In genomic region chrX:36830271-36830670, GRCm38 (mm10) we compare ENCODE assay signal across 9 mouse cellular contexts. TPM values are rescaled to one million over a fixed set of nuclear protein-coding genes. Genes with fewer than 3 reads are reported as not detected.
DNase-seq lines count a peak whose midpoint lies in the region; ATAC-seq and TF ChIP-seq lines count a peak whose summit lies in the region.
"Had no signal": no experiment of that assay in that cellular context is flagged by ENCODE, and none has a peak within 500 bp of the region (broad histone marks: within the 10 kb centered on the region; RNA-seq: fewer than 3 reads in every experiment).

No protein-coding gene starts in this region.

- no peak overlapping the region for H3K27ac ChIP-seq in embryonic facial prominence, embryonic 11.5 days (replicated peaks; ENCODE audit: low read depth, low read length)
- no peak overlapping the region for H3K27ac ChIP-seq in embryonic facial prominence, embryonic 10.5 days (replicated peaks)
- no peak overlapping the region for H3K27ac ChIP-seq in midbrain, embryonic 16.5 days (ENCODE audit: low read length)
- H3K27ac ChIP-seq: embryonic facial prominence, embryonic 15.5 days had no signal

- no peaks in the 10 kb centered on the region for H3K9me3 ChIP-seq in embryonic facial prominence, embryonic 11.5 days (replicated peaks; ENCODE audit: control insufficient read depth, low read length)
- H3K9me3 ChIP-seq in embryonic facial prominence, embryonic 10.5 days = no peaks in the 10 kb centered on the region
- H3K9me3 ChIP-seq in midbrain, embryonic 16.5 days (replicated peaks; ENCODE audit: control insufficient read depth, low read length, poor library complexity, severe bottlenecking) = no peaks in the 10 kb centered on the region
- H3K9me3 ChIP-seq: embryonic facial prominence, embryonic 15.5 days had no signal

- H3K36me3 ChIP-seq in embryonic facial prominence, embryonic 11.5 days (replicated peaks; ENCODE audit: control insufficient read depth, insufficient read depth, low read depth, low read length) = no peaks in the 10 kb centered on the region
- no peaks in the 10 kb centered on the region for H3K36me3 ChIP-seq in embryonic facial prominence, embryonic 10.5 days (replicated peaks)
- H3K36me3 ChIP-seq in midbrain, embryonic 16.5 days (ENCODE audit: control insufficient read depth, insufficient read depth, low read length) = no peaks in the 10 kb centered on the region
- H3K36me3 ChIP-seq: embryonic facial prominence, embryonic 15.5 days had no signal

- ATAC-seq in embryonic facial prominence, embryonic 11.5 days (replicated peaks; ENCODE audit: insufficient number of reproducible peaks, low FRiP score, low TSS enrichment, low read depth) = no peak
- ATAC-seq in midbrain, embryonic 16.5 days = no peak

- TF ChIP-seq POLR2A in brain, embryonic 14.5 days (IDR thresholded peaks at IDR 0.05; ENCODE audit: borderline replicate concordance, extremely low read depth, insufficient read depth, insufficient read length, poor library complexity, severe bottlenecking) = no peak

- H3K4me3 ChIP-seq in embryonic facial prominence, embryonic 11.5 days (ENCODE audit: low read depth, low read length) = no peak overlapping the region
- H3K4me3 ChIP-seq in embryonic facial prominence, embryonic 10.5 days = no peak overlapping the region
- no peak overlapping the region for H3K4me3 ChIP-seq in midbrain, embryonic 16.5 days (ENCODE audit: low read depth, low read length)
- H3K4me3 ChIP-seq: embryonic facial prominence, embryonic 15.5 days had no signal

- intact Hi-C loops in heart, postnatal 36 days (cut with DNase I) = loop anchor here (1.0 kb wide), 1 partner anchor 192 kb away; no protein-coding TSS in a partner anchor

- no peaks in the 10 kb centered on the region for H3K27me3 ChIP-seq in embryonic facial prominence, embryonic 11.5 days (ENCODE audit: control insufficient read depth, insufficient read depth, low read length)
- no peaks in the 10 kb centered on the region for H3K27me3 ChIP-seq in embryonic facial prominence, embryonic 10.5 days (replicated peaks; ENCODE audit: low read depth, poor library complexity, severe bottlenecking)
- H3K27me3 ChIP-seq in midbrain, embryonic 16.5 days (ENCODE audit: control insufficient read depth, insufficient read depth, low read depth, low read length) = no peaks in the 10 kb centered on the region
- H3K27me3 ChIP-seq: embryonic facial prominence, embryonic 15.5 days had no signal

- H3K9ac ChIP-seq in embryonic facial prominence, embryonic 11.5 days (replicated peaks; ENCODE audit: low read length) = no peak overlapping the region
- no peak overlapping the region for H3K9ac ChIP-seq in midbrain, embryonic 16.5 days (ENCODE audit: low read depth, low read length)
- H3K9ac ChIP-seq: embryonic facial prominence, embryonic 15.5 days had no signal

- peak; percentile 28; the same call in 1 of the 2 replicates for TF ChIP-seq CTCF in brain, embryonic 14.5 days (IDR thresholded peaks at IDR 0.05; ENCODE audit: borderline replicate concordance, extremely low read depth, insufficient read depth, insufficient read length)

- H3K4me2 ChIP-seq in embryonic facial prominence, embryonic 11.5 days (ENCODE audit: low read depth, low read length) = no peak overlapping the region
- no peak overlapping the region for H3K4me2 ChIP-seq in midbrain, embryonic 16.5 days (ENCODE audit: low read length)
- H3K4me2 ChIP-seq: embryonic facial prominence, embryonic 15.5 days had no signal

- peak; percentile 18 for DNase-seq in embryonic facial prominence, embryonic 11.5 days (ENCODE audit: low spot score)
- DNase-seq in embryonic facial prominence, embryonic 10.5 days (ENCODE audit: low spot score) = no peak
- peak; percentile 33 for DNase-seq in 3134 (ENCODE audit: extremely low read depth, insufficient read length, low spot score)
- DNase-seq in brain, embryonic 14.5 days (ENCODE audit: low read depth) = peak; percentile 65
- DNase-seq in heart, postnatal 36 days = peak; percentile 31 to 54
- peak; percentile 64 to 67 for DNase-seq in lung, postnatal 4 days
- DNase-seq in frontal cortex, adult 2 months (ENCODE audit: extremely low spot score in 1 of 2, low spot score in 1 of 2) = no peak

- 39% methylated on average over 5 of the region's 5 CpGs for WGBS in embryonic facial prominence, embryonic 11.5 days
- 55% methylated on average over 5 of the region's 5 CpGs for WGBS in embryonic facial prominence, embryonic 10.5 days
- 36% methylated on average over 5 of the region's 5 CpGs for WGBS in midbrain, embryonic 16.5 days

- no peaks in the 10 kb centered on the region for H3K4me1 ChIP-seq in embryonic facial prominence, embryonic 11.5 days (ENCODE audit: control insufficient read depth, insufficient read depth, low read length)
- H3K4me1 ChIP-seq in embryonic facial prominence, embryonic 10.5 days = peaks cover 3% of the 10 kb centered on the region; the same call in 1 of the 2 replicates
- H3K4me1 ChIP-seq in midbrain, embryonic 16.5 days (ENCODE audit: control insufficient read depth, insufficient read depth, low read length) = peaks cover 4% of the 10 kb centered on the region; the same call in 1 of the 2 replicates
- H3K4me1 ChIP-seq: embryonic facial prominence, embryonic 15.5 days had no signal

RNA-seq across cellular contexts. Expression of gene Slc25a5, which starts 34.8 kb away (rescaled TPM):
- polyA plus RNA-seq in embryonic facial prominence, embryonic 11.5 days (2014; fragmentation: Nextera tagmentation; extraction: Ambion mirVana) = 585 and 587 TPM in 2 replicates
- polyA plus RNA-seq in embryonic facial prominence, embryonic 10.5 days (2016; fragmentation: Nextera tagmentation; extraction: Ambion mirVana) = 764 and 848 TPM in 2 replicates
- 477 and 533 TPM in 2 replicates for polyA plus RNA-seq in brain, embryonic 14.5 days (2012; rRNA removed)
- total RNA-seq in heart, postnatal 36 days (2021) = 100 to 1,000 TPM; 374 to 455 TPM
- 474 and 486 TPM in 2 replicates for polyA plus RNA-seq in frontal cortex, adult 2 months (2012; rRNA removed)
- polyA plus RNA-seq in midbrain, embryonic 16.5 days (2015; fragmentation: Nextera tagmentation; extraction: Ambion mirVana) = 408 and 436 TPM in 2 replicates

RNA-seq across cellular contexts. Expression of gene Ube2a, which starts 43.4 kb away (rescaled TPM):
- 136 and 139 TPM in 2 replicates for polyA plus RNA-seq in embryonic facial prominence, embryonic 11.5 days (2014; fragmentation: Nextera tagmentation; extraction: Ambion mirVana)
- 126 and 130 TPM in 2 replicates for polyA plus RNA-seq in embryonic facial prominence, embryonic 10.5 days (2016; fragmentation: Nextera tagmentation; extraction: Ambion mirVana)
- polyA plus RNA-seq in brain, embryonic 14.5 days (2012; rRNA removed) = 41.7 and 43.8 TPM in 2 replicates
- 10 to 100 TPM; 67.7 to 77.5 TPM for total RNA-seq in heart, postnatal 36 days (2021)
- 42.8 and 48.8 TPM in 2 replicates for polyA plus RNA-seq in frontal cortex, adult 2 months (2012; rRNA removed)
- 114 and 116 TPM in 2 replicates for polyA plus RNA-seq in midbrain, embryonic 16.5 days (2015; fragmentation: Nextera tagmentation; extraction: Ambion mirVana)

RNA-seq across cellular contexts. Expression of gene C330007P06Rik, which starts 43.6 kb away (rescaled TPM):
- 45.1 and 53.3 TPM in 2 replicates for polyA plus RNA-seq in embryonic facial prominence, embryonic 11.5 days (2014; fragmentation: Nextera tagmentation; extraction: Ambion mirVana)
- polyA plus RNA-seq in embryonic facial prominence, embryonic 10.5 days (2016; fragmentation: Nextera tagmentation; extraction: Ambion mirVana) = 34.1 and 35.4 TPM in 2 replicates
- 11.5 and 14.7 TPM in 2 replicates for polyA plus RNA-seq in brain, embryonic 14.5 days (2012; rRNA removed)
- 10 to 100 TPM; 16.7 to 17.9 TPM for total RNA-seq in heart, postnatal 36 days (2021)
- polyA plus RNA-seq in frontal cortex, adult 2 months (2012; rRNA removed) = 26.7 and 29.0 TPM in 2 replicates
- 20.9 and 21.0 TPM in 2 replicates for polyA plus RNA-seq in midbrain, embryonic 16.5 days (2015; fragmentation: Nextera tagmentation; extraction: Ambion mirVana)

Comparison
In these comparisons a context has a peak if more than half of its experiments do, and no peak if none do; other contexts are left out.
1. DNase-seq: peak in embryonic facial prominence, embryonic 11.5 days (single experiment), 3134 (single experiment), brain, embryonic 14.5 days (single experiment), heart, postnatal 36 days (2 of 2) and lung, postnatal 4 days (2 of 2); none in embryonic facial prominence, embryonic 10.5 days (single experiment) and frontal cortex, adult 2 months (0 of 2).